Mouse (Mus musculus) MEL (cell line): Measurements from ENCODE around the gene Gm11559.

Experiments used
- CTCF ChIP-seq, 3 experiments: IDR thresholded peaks in 2 of 3; conservative IDR thresholded peaks in 1 of 3; 2 replicates each; pipeline ENCODE4 v1.5.1; 2011 to 2012; ENCODE audit warnings: low read length in 3 of 3, low read depth in 2 of 3, mild to moderate bottlenecking in 2 of 3, improper control_type of control experiment in 1 of 3, inconsistent platforms in 1 of 3, mixed read lengths in 1 of 3, moderate library complexity in 1 of 3; ENCODE audit not compliant: control insufficient read depth in 1 of 3, insufficient read depth in 1 of 3, poor library complexity in 1 of 3, severe bottlenecking in 1 of 3
- E2F4 ChIP-seq: IDR thresholded peaks from 2 replicates; pipeline ENCODE4 v1.6.1; 2011; ENCODE audit warnings: low read depth, low read length, improper control_type of control experiment, borderline replicate concordance
- EP300 ChIP-seq, 2 experiments: IDR thresholded peaks; 2 replicates each; pipeline ENCODE4 v1.6.1; 2011; ENCODE audit warnings: improper control_type of control experiment in 2 of 2, low read length in 2 of 2, low read depth in 1 of 2, mild to moderate bottlenecking in 1 of 2
- ETS1 ChIP-seq: IDR thresholded peaks from 2 replicates; pipeline ENCODE4 v1.6.1; 2012; ENCODE audit warnings: low read depth, mild to moderate bottlenecking, inconsistent platforms, low read length, improper control_type of control experiment, moderate library complexity
- MXI1 ChIP-seq: IDR thresholded peaks from 2 replicates; pipeline ENCODE4 v1.6.1; 2011; ENCODE audit warnings: mild to moderate bottlenecking, low read depth, low read length, improper control_type of control experiment
- POLR2A ChIP-seq, 2 experiments: IDR thresholded peaks; 2 replicates each; pipeline ENCODE4 v1.6.1; 2011 to 2012; ENCODE audit warnings: low read length in 2 of 2, mild to moderate bottlenecking in 2 of 2, control low read depth in 1 of 2, improper control_type of control experiment in 1 of 2, low read depth in 1 of 2, moderate library complexity in 1 of 2; ENCODE audit not compliant: control insufficient read depth in 1 of 2, insufficient read depth in 1 of 2, poor library complexity in 1 of 2
- RAD21 ChIP-seq: IDR thresholded peaks from 2 replicates; pipeline ENCODE4 v1.6.1; 2011; ENCODE audit warnings: mild to moderate bottlenecking, low read depth, low read length, improper control_type of control experiment
- TBP ChIP-seq: IDR thresholded peaks from 2 replicates; pipeline ENCODE4 v1.8.0; 2011; ENCODE audit warnings: low read depth, low read length, improper control_type of control experiment
- UBTF ChIP-seq: IDR thresholded peaks from 2 replicates; pipeline ENCODE4 v1.6.1; 2012; ENCODE audit warnings: low read depth, mild to moderate bottlenecking, inconsistent platforms, low read length, improper control_type of control experiment, moderate library complexity, borderline replicate concordance; ENCODE audit not compliant: insufficient read depth

GRCm38 (mm10) chr11:99914451-99914850 lies 50.2 kb downstream of the Gm11559 start, which contains the start of gene Gm11565:
- TF ChIP-seq CTCF (IDR thresholded peaks at IDR 0.05 in 2 of 3, conservative IDR thresholded peaks at IDR 0.05 in 1 of 3; ENCODE audit: control insufficient read depth in 1 of 3, insufficient read depth in 1 of 3, low read depth in 2 of 3, low read length in 3 of 3, poor library complexity in 1 of 3, severe bottlenecking in 1 of 3) (no peak), ETS1 (no peak), MXI1 (no peak), E2F4 (no peak), UBTF (no peak), TBP (no peak), POLR2A (IDR thresholded peaks at IDR 0.05; ENCODE audit: control insufficient read depth in 1 of 2, insufficient read depth in 1 of 2, low read depth in 1 of 2, low read length in 2 of 2, poor library complexity in 1 of 2) (no peak), RAD21 (no peak), EP300 (IDR thresholded peaks at IDR 0.05; ENCODE audit: low read depth in 1 of 2, low read length in 2 of 2) (no peak)
